Mouse (Mus musculus): Measurements from ENCODE around the gene H2-M10.2.
"Not testable (repeated sequence)": the region's sequence is repeated elsewhere in the genome, so short reads cannot be mapped to it uniquely, and the experiment has no call there.

DNA sequence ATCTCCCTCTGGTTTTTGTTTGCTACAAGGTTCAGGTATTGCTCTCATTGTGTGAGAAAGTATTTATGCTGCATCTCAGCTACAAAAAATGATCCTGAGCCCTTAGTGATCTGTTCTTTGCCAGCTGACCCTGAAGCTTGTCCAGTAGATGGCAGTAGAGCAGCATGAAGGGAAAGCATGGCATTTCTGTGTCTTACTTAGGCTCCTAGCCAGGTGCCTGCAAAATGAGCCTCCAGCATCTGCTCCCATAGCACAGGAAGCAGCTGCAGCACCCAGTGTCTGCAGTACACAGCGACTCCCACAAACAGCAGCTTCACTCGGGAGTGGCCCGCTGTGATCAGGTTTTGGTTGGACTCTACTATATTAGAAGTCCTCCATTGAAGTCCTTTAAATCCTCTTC is 22.6 kb upstream of the H2-M10.2 start:
- not testable (repeated sequence) for TF ChIP-seq ZNF384 (IDR thresholded peaks at IDR 0.05; ENCODE audit: low read depth, low read length); ZC3H11A (IDR thresholded peaks at IDR 0.05; ENCODE audit: borderline replicate concordance, low read depth, low read length)

Measured in ES-E14 (cell line).